Comparison of ENCODE assay signal across 8 mouse cellular contexts in genomic region chr3:88334029-88334658, GRCm38 (mm10). TPM values are rescaled to one million over a fixed set of nuclear protein-coding genes. Genes with fewer than 3 reads are reported as not detected.
DNase-seq lines count a peak whose midpoint lies in the region; ATAC-seq and TF ChIP-seq lines count a peak whose summit lies in the region.

No protein-coding gene starts in this region.

- no peak overlapping the region; the same call in 1 of the 2 replicates for H3K9ac ChIP-seq in midbrain, postnatal 0 days (replicated peaks; ENCODE audit: low read length, poor library complexity, severe bottlenecking)
- peak overlapping the region; percentile 89 for H3K9ac ChIP-seq in liver, embryonic 12.5 days
- H3K9ac ChIP-seq in midbrain, embryonic 14.5 days (replicated peaks; ENCODE audit: low read length), result no peak overlapping the region

- no peak for DNase-seq in midbrain, embryonic 10.5 days (ENCODE audit: low spot score)
- no peak for DNase-seq in midbrain, postnatal 0 days (ENCODE audit: low spot score)
- DNase-seq in kidney, adult 18-20 months, result peak; percentile 29
- DNase-seq in urinary bladder, postnatal 36 days (ENCODE audit: low spot score in 2 of 2), result peak; percentile 59 to 71
- no peak for DNase-seq in Muller cell, postnatal 12 days (ENCODE audit: inconsistent ontology term)
- DNase-seq in midbrain, embryonic 14.5 days, result no peak
- DNase-seq in layer of hippocampus, adult 9-11 months, result no peak

- H3K4me2 ChIP-seq in midbrain, postnatal 0 days (ENCODE audit: low read depth, low read length, poor library complexity, severe bottlenecking), result no peak overlapping the region
- H3K4me2 ChIP-seq in liver, embryonic 12.5 days, result peak overlapping the region; percentile 81
- no peak overlapping the region for H3K4me2 ChIP-seq in midbrain, embryonic 14.5 days (ENCODE audit: low read length)

- H3K9me3 ChIP-seq in midbrain, embryonic 10.5 days (replicated peaks), result no peaks in the 10 kb centered on the region
- no peaks in the 10 kb centered on the region for H3K9me3 ChIP-seq in midbrain, postnatal 0 days (ENCODE audit: low read length)
- no peaks in the 10 kb centered on the region for H3K9me3 ChIP-seq in liver, embryonic 12.5 days (replicated peaks)
- no peaks in the 10 kb centered on the region for H3K9me3 ChIP-seq in midbrain, embryonic 14.5 days (ENCODE audit: control insufficient read depth, low read length)

- ATAC-seq in midbrain, postnatal 0 days (ENCODE audit: low FRiP score), result no peak
- ATAC-seq in liver, embryonic 12.5 days, result peak; percentile 33; the same call in 1 of the 2 replicates
- no peak for ATAC-seq in midbrain, embryonic 14.5 days (ENCODE audit: low FRiP score, low TSS enrichment)

- peak overlapping the region; percentile 97 for H3K4me3 ChIP-seq in midbrain, embryonic 10.5 days
- no peak overlapping the region for H3K4me3 ChIP-seq in midbrain, postnatal 0 days (ENCODE audit: low read depth, low read length)
- peak overlapping the region; percentile 80 for H3K4me3 ChIP-seq in liver, embryonic 12.5 days
- H3K4me3 ChIP-seq in midbrain, embryonic 14.5 days (replicated peaks; ENCODE audit: low read depth, low read length), result no peak overlapping the region

- H3K27me3 ChIP-seq in midbrain, embryonic 10.5 days (ENCODE audit: low read depth, poor library complexity, severe bottlenecking), result no peaks in the 10 kb centered on the region
- no peaks in the 10 kb centered on the region for H3K27me3 ChIP-seq in midbrain, postnatal 0 days (ENCODE audit: insufficient read depth, low read length)
- peaks cover 6% of the 10 kb centered on the region; the same call in 1 of the 2 replicates for H3K27me3 ChIP-seq in liver, embryonic 12.5 days (replicated peaks)
- no peaks in the 10 kb centered on the region for H3K27me3 ChIP-seq in midbrain, embryonic 14.5 days (ENCODE audit: control insufficient read depth, insufficient read depth, low read length)

- no peak for TF ChIP-seq CTCF in midbrain, postnatal 0 days (IDR thresholded peaks at IDR 0.05)

- no peak overlapping the region for H3K27ac ChIP-seq in midbrain, embryonic 10.5 days (replicated peaks)
- no peak overlapping the region for H3K27ac ChIP-seq in midbrain, postnatal 0 days (ENCODE audit: low read depth, low read length)
- peak overlapping the region; percentile 96 for H3K27ac ChIP-seq in liver, embryonic 12.5 days
- H3K27ac ChIP-seq in midbrain, embryonic 14.5 days (replicated peaks; ENCODE audit: low read depth, low read length), result no peak overlapping the region

- WGBS in midbrain, embryonic 10.5 days, result 57% methylated on average over 12 of the region's 12 CpGs
- WGBS in midbrain, postnatal 0 days, result 63% methylated on average over 12 of the region's 12 CpGs
- 53% methylated on average over 12 of the region's 12 CpGs for WGBS in liver, embryonic 12.5 days (ENCODE audit: insufficient replicate concordance)
- 65% methylated on average over 12 of the region's 12 CpGs for WGBS in midbrain, embryonic 14.5 days

- peaks cover 36% of the 10 kb centered on the region for H3K4me1 ChIP-seq in midbrain, embryonic 10.5 days
- H3K4me1 ChIP-seq in midbrain, postnatal 0 days (ENCODE audit: insufficient read depth, low read length), result peaks cover 9% of the 10 kb centered on the region; the same call in 1 of the 2 replicates
- peaks cover 47% of the 10 kb centered on the region for H3K4me1 ChIP-seq in liver, embryonic 12.5 days
- H3K4me1 ChIP-seq in midbrain, embryonic 14.5 days (ENCODE audit: control insufficient read depth, insufficient read depth, low read length), result peaks cover 11% of the 10 kb centered on the region

- H3K36me3 ChIP-seq in midbrain, embryonic 10.5 days, result peaks cover 33% of the 10 kb centered on the region
- peaks cover 8% of the 10 kb centered on the region for H3K36me3 ChIP-seq in midbrain, postnatal 0 days (ENCODE audit: insufficient read depth, low read length)
- peaks cover 23% of the 10 kb centered on the region for H3K36me3 ChIP-seq in liver, embryonic 12.5 days
- peaks cover 6% of the 10 kb centered on the region; the same call in 1 of the 2 replicates for H3K36me3 ChIP-seq in midbrain, embryonic 14.5 days (ENCODE audit: control insufficient read depth, insufficient read depth, low read length)

RNA-seq across cellular contexts. Expression of gene Tmem79, which starts 1.8 kb away (rescaled TPM):
- 1.8 and 2.3 TPM in 2 replicates for polyA plus RNA-seq in midbrain, embryonic 10.5 days (2016; fragmentation: Nextera tagmentation; extraction: Ambion mirVana)
- 0.33 and 0.61 TPM in 2 replicates for total RNA-seq in midbrain, postnatal 0 days (2014; rRNA removed)
- polyA plus RNA-seq in midbrain, postnatal 0 days (2015; fragmentation: Nextera tagmentation; extraction: Ambion mirVana), result 0.43 and 0.93 TPM in 2 replicates
- polyA plus RNA-seq in liver, embryonic 12.5 days (2016; fragmentation: Nextera tagmentation; extraction: Ambion mirVana), result 1.6 and 2.0 TPM in 2 replicates
- polyA plus RNA-seq in midbrain, embryonic 14.5 days (2014; fragmentation: Nextera tagmentation; extraction: Ambion mirVana), result 1.2 and 1.7 TPM in 2 replicates

RNA-seq across cellular contexts. Expression of gene Smg5, which starts 1.9 kb away (rescaled TPM):
- 84.5 and 89.8 TPM in 2 replicates for polyA plus RNA-seq in midbrain, embryonic 10.5 days (2016; fragmentation: Nextera tagmentation; extraction: Ambion mirVana)
- total RNA-seq in midbrain, postnatal 0 days (2014; rRNA removed), result 86.7 and 112 TPM in 2 replicates
- 44.2 and 49.4 TPM in 2 replicates for polyA plus RNA-seq in midbrain, postnatal 0 days (2015; fragmentation: Nextera tagmentation; extraction: Ambion mirVana)
- 56.1 and 58.8 TPM in 2 replicates for polyA plus RNA-seq in liver, embryonic 12.5 days (2016; fragmentation: Nextera tagmentation; extraction: Ambion mirVana)
- polyA plus RNA-seq in midbrain, embryonic 14.5 days (2014; fragmentation: Nextera tagmentation; extraction: Ambion mirVana), result 50.9 and 57.0 TPM in 2 replicates

RNA-seq across cellular contexts. Expression of gene Glmp, which starts 9.3 kb away (rescaled TPM):
- polyA plus RNA-seq in midbrain, embryonic 10.5 days (2016; fragmentation: Nextera tagmentation; extraction: Ambion mirVana), result 136 and 142 TPM in 2 replicates
- 28.5 and 39.2 TPM in 2 replicates for total RNA-seq in midbrain, postnatal 0 days (2014; rRNA removed)
- 106 and 109 TPM in 2 replicates for polyA plus RNA-seq in midbrain, postnatal 0 days (2015; fragmentation: Nextera tagmentation; extraction: Ambion mirVana)
- polyA plus RNA-seq in liver, embryonic 12.5 days (2016; fragmentation: Nextera tagmentation; extraction: Ambion mirVana), result 93.8 and 96.4 TPM in 2 replicates
- 56.6 and 64.3 TPM in 2 replicates for polyA plus RNA-seq in midbrain, embryonic 14.5 days (2014; fragmentation: Nextera tagmentation; extraction: Ambion mirVana)

RNA-seq across cellular contexts. Expression of gene Paqr6, which starts 30.2 kb away (rescaled TPM):
- 0.65 TPM in 2 replicates for polyA plus RNA-seq in midbrain, embryonic 10.5 days (2016; fragmentation: Nextera tagmentation; extraction: Ambion mirVana)
- 4.5 and 13.5 TPM in 2 replicates for total RNA-seq in midbrain, postnatal 0 days (2014; rRNA removed)
- polyA plus RNA-seq in midbrain, postnatal 0 days (2015; fragmentation: Nextera tagmentation; extraction: Ambion mirVana), result 6.6 and 7.1 TPM in 2 replicates
- polyA plus RNA-seq in liver, embryonic 12.5 days (2016; fragmentation: Nextera tagmentation; extraction: Ambion mirVana), result 9.2 and 10.0 TPM in 2 replicates
- 0.63 and 1.6 TPM in 2 replicates for polyA plus RNA-seq in midbrain, embryonic 14.5 days (2014; fragmentation: Nextera tagmentation; extraction: Ambion mirVana)

RNA-seq across cellular contexts. Expression of gene Cct3, which starts 37.2 kb away (rescaled TPM):
- 780 and 865 TPM in 2 replicates for polyA plus RNA-seq in midbrain, embryonic 10.5 days (2016; fragmentation: Nextera tagmentation; extraction: Ambion mirVana)
- 253 and 273 TPM in 2 replicates for total RNA-seq in midbrain, postnatal 0 days (2014; rRNA removed)
- 372 and 391 TPM in 2 replicates for polyA plus RNA-seq in midbrain, postnatal 0 days (2015; fragmentation: Nextera tagmentation; extraction: Ambion mirVana)
- polyA plus RNA-seq in liver, embryonic 12.5 days (2016; fragmentation: Nextera tagmentation; extraction: Ambion mirVana), result 448 and 488 TPM in 2 replicates
- 444 and 493 TPM in 2 replicates for polyA plus RNA-seq in midbrain, embryonic 14.5 days (2014; fragmentation: Nextera tagmentation; extraction: Ambion mirVana)

Comparison
In these comparisons a context has a peak if more than half of its experiments do, and no peak if none do; other contexts are left out.
1. H3K4me3 ChIP-seq: peak in midbrain, embryonic 10.5 days (single experiment) and liver, embryonic 12.5 days (single experiment); none in midbrain, postnatal 0 days (single experiment) and midbrain, embryonic 14.5 days (single experiment).
2. DNase-seq: peak in kidney, adult 18-20 months (single experiment) and urinary bladder, postnatal 36 days (2 of 2); none in midbrain, embryonic 10.5 days (single experiment), midbrain, postnatal 0 days (single experiment), Muller cell, postnatal 12 days (single experiment), midbrain, embryonic 14.5 days (single experiment) and layer of hippocampus, adult 9-11 months (single experiment).